Mouse (Mus musculus) G1E (cell line): Measurements from ENCODE around the gene Slc44a1.

Experiments used
- CTCF ChIP-seq: IDR thresholded peaks from 2 replicates; pipeline ENCODE4 v1.5.1; 2012; ENCODE audit warnings: low read depth, low read length, inconsistent platforms, mixed read lengths
- GATA1 ChIP-seq: IDR thresholded peaks from 2 replicates; pipeline ENCODE4 v1.6.1; 2012; ENCODE audit warnings: borderline replicate concordance, low read length, inconsistent platforms, mixed read lengths
- POLR2AphosphoS5 ChIP-seq: IDR thresholded peaks from 2 replicates; pipeline ENCODE4 v1.6.1; 2012; ENCODE audit warnings: low read depth, low read length, inconsistent platforms; ENCODE audit not compliant: insufficient replicate concordance

DNA sequence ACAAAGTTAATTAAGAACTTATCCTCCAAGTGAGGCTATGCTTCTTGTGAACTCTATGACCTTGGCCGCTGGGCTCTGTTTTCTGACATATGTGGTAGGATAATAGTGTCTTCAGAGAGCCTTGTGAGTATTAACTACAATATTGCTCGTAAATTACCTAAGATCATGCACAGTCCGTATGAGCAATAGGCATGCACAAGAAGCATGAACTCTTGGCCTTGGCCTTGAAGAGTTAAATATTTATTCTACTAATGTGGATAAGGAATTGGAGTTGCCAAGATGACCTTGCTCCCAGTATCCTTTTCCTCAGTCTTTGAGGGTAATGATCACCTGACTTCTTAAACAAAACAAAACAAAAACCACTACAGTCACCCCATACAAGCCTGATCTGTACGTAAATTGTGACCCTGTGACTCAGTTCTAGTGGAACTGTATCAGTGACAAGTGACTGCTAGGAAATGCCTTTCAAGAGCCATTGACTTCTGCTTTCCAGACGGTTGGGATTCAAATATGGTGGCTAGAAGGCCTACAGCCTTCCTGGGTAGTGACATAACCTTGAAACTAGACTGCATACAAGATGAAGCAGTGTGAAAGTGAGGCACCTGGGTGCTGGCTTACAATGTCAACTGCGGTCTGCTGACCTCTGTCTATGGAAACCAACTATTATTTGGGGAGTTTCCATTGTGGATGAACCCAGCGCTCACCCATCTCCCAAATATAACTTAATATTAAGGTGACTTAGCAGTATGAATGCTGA is 150.7 kb downstream of the Slc44a1 start:
- no peak for TF ChIP-seq CTCF
- no peak for TF ChIP-seq GATA1
- no peak for TF ChIP-seq POLR2AphosphoS5
